Mouse (Mus musculus) liver, embryonic 14.5 days (tissue): Measurements from ENCODE around the gene Brf1.
A peak's percentile ranks its signal among the peaks of the same experiment; 100 is the strongest.

Experiments
- CTCF ChIP-seq: IDR thresholded peaks from 2 replicates; pipeline ENCODE4 v1.5.1; 2016; ENCODE audit warnings: antibody characterized with exemption, low read depth, control low read depth
- EP300 ChIP-seq: IDR thresholded peaks from 2 replicates; pipeline ENCODE4 v1.6.1; 2016; ENCODE audit warnings: antibody characterized with exemption, low read depth

DNA sequence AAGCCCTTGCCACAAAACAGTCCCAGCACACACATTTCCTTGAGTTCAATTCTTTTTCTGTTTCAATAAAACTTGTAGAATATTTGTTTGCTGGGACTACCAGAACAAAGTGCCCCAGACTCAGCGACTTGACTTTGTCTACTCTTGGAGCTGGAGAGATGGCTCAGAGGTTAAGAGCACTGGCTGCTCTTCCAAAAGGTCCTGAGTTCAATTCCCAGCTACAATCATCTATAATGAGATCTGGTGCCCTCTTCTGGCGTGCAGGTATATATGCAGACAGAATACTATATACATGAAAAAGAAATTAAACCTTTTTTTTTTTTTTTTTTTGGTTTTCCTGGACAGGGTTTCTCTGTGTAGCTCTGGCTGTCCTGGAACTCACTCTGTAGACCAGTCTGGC lies 2.2 kb upstream of the Brf1 start:
- TF ChIP-seq CTCF = peak; percentile 45
- TF ChIP-seq EP300 = no peak
